Mouse (Mus musculus) erythroblast, embryonic 14.5 days (primary cell): ENCODE data around the gene Nsa2.
"Not testable (repeated sequence)": the region's sequence is repeated elsewhere in the genome, so short reads cannot be mapped to it uniquely, and the experiment has no call there.

ENCODE experiments used
- GATA1 ChIP-seq: IDR thresholded peaks from 2 replicates; pipeline ENCODE4 v1.6.1; 2012; ENCODE audit warnings: low read length, inconsistent platforms, mixed read lengths
- TAL1 ChIP-seq: IDR thresholded peaks from 3 replicates; pipeline ENCODE4 v1.6.1; 2012; ENCODE audit warnings: low read length, inconsistent platforms, mixed read lengths

GRCm38 (mm10) chr13:97130413-97130812 is 7.3 kb downstream of the Nsa2 start:
- TF ChIP-seq GATA1, TAL1: not testable (repeated sequence)
